Mouse (Mus musculus) lung, postnatal 0 days (tissue): ENCODE results near the gene Mef2a. TPM values are rescaled to one million over a fixed set of nuclear protein-coding genes. Genes with fewer than 3 reads are reported as not detected.

Experiments
- ATAC-seq: fragments of 200-750 bp; cut with Nextera tagmentation; 2 replicates; pipeline ENCODE4 v1.8.0; 2017; ENCODE audit warnings: moderate library complexity
- DNase-seq: peaks from one replicate; pipeline ENCODE4 v3.0.0-alpha.2; 2016; ENCODE audit warnings: low spot score
- H3K27ac ChIP-seq: fragments of 300-500 bp; sonication (generic); 2 replicates; pipeline ENCODE4 v1.5.1; 2014; ENCODE audit warnings: antibody characterized with exemption, mild to moderate bottlenecking, low read length, mixed read lengths
- H3K27me3 ChIP-seq: fragments of 300-500 bp; sonication (generic); replicated peaks from 2 replicates; pipeline ENCODE4 v1.6.1; 2014; ENCODE audit warnings: low read length, mixed read lengths; ENCODE audit not compliant: insufficient read depth
- H3K36me3 ChIP-seq: fragments of 300-500 bp; sonication (generic); 2 replicates; pipeline ENCODE4 v1.6.1; 2014; ENCODE audit warnings: low read length, mixed read lengths; ENCODE audit not compliant: insufficient read depth
- H3K4me1 ChIP-seq: fragments of 300-500 bp; sonication (generic); 2 replicates; pipeline ENCODE4 v1.6.1; 2014; ENCODE audit warnings: antibody characterized with exemption, low read depth, low read length, mixed read lengths; ENCODE audit not compliant: insufficient read depth
- H3K4me2 ChIP-seq: fragments of 300-500 bp; sonication (generic); replicated peaks from 2 replicates; pipeline ENCODE4 v1.6.1; 2014; ENCODE audit warnings: low read depth, mild to moderate bottlenecking, low read length, moderate library complexity, mixed read lengths
- H3K4me3 ChIP-seq: fragments of 300-500 bp; sonication (generic); 2 replicates; pipeline ENCODE4 v1.5.1; 2014; ENCODE audit warnings: low read depth, low read length
- H3K9ac ChIP-seq: fragments of 300-500 bp; sonication (generic); replicated peaks from 2 replicates; pipeline ENCODE4 v1.6.1; 2014; ENCODE audit warnings: low read depth, mild to moderate bottlenecking
- H3K9me3 ChIP-seq: fragments of 300-500 bp; sonication (generic); 2 replicates; pipeline ENCODE4 v1.6.1; 2016; ENCODE audit warnings: low read length, mixed read lengths
- CTCF ChIP-seq: IDR thresholded peaks from 2 replicates; pipeline ENCODE4 v1.5.1; 2016; ENCODE audit warnings: antibody characterized with exemption, mild to moderate bottlenecking
- EP300 ChIP-seq: IDR thresholded peaks from 2 replicates; pipeline ENCODE4 v1.6.1; 2016; ENCODE audit warnings: antibody characterized with exemption, mild to moderate bottlenecking, control low read depth
- WGBS: fragments of 180-500 bp; shearing (Covaris S2); extraction: QIAGEN DNeasy Blood & Tissue Kit; methylation state at CpG from one replicate; pipeline ENCODE4 v1.1.7; 2014; 5-methylcytosine and 5-hydroxymethylcytosine counted together
- polyA plus RNA-seq: library from polyadenylated mRNA; unstranded; fragments of >200 nt; fragmentation: Nextera tagmentation; extraction: Ambion mirVana; gene quantifications from 2 replicates; pipeline ENCODE4 v1.2.1, GENCODE M21; 2015

Mef2a gene
- polyA plus RNA-seq, 1 experiment from 2014 or later = 59.4 TPM

DNA sequence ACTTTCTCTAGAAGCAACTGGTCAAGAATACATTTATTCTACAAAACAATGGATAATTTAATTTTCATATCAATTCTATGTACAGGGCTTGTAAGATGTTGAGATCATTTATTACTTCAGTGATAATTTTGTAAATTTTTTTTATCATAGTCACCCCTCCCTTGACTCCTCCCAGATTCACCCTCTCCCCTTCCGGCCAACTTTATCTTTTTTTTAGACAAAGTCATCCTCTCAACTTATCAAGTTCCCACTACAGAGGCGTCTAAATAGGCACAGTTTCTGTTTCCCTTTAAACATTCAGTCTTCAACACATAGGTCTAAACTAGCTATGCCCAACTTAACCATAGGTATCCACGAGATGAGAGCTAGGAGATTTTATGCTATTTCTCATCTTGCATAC is 59.5 kb downstream of the Mef2a start:
- Histone ChIP-seq H3K27me3 (no peaks in the 10 kb centered on the region), H3K4me3 (no peak overlapping the region), H3K9ac (no peak overlapping the region), H3K4me2 (no peak overlapping the region), H3K4me1 (no peaks in the 10 kb centered on the region; the same call in 1 of the 2 replicates), H3K9me3 (no peaks in the 10 kb centered on the region), H3K36me3 (no peaks in the 10 kb centered on the region), H3K27ac (no peak overlapping the region)
- ATAC-seq (no peak), DNase-seq (no peak)
- 79% methylated on average over 3 of the region's 3 CpGs for WGBS
- TF ChIP-seq EP300 (no peak), CTCF (no peak)

- H3K27me3 ChIP-seq = no peaks in the 10 kb centered on the region
- DNase-seq (peak; percentile 21), ATAC-seq (no peak)
- no peaks in the 10 kb centered on the region; the same call in 1 of the 2 replicates for H3K4me1 ChIP-seq
- 62% methylated on average over 2 of the region's 2 CpGs for WGBS
- no peak overlapping the region for H3K4me3 ChIP-seq
- TF ChIP-seq EP300 = no peak
- TF ChIP-seq CTCF = no peak
- no peaks in the 10 kb centered on the region for H3K9me3 ChIP-seq
- no peak overlapping the region for H3K27ac ChIP-seq
- no peaks in the 10 kb centered on the region for H3K36me3 ChIP-seq
- H3K4me2 ChIP-seq = no peak overlapping the region
- H3K9ac ChIP-seq = no peak overlapping the region
Observed at GRCm38 (mm10) chr7:67310151-67310550, 62.5 kb downstream of the Mef2a start.

GRCm38 (mm10) chr7:67308102-67308501 is 64.6 kb downstream of the Mef2a start:
- no peaks in the 10 kb centered on the region; the same call in 1 of the 2 replicates for H3K4me1 ChIP-seq
- WGBS = 88% methylated on average over 2 of the region's 2 CpGs
- H3K4me3 ChIP-seq = no peak overlapping the region
- H3K9ac ChIP-seq = no peak overlapping the region
- no peak for ATAC-seq
- H3K4me2 ChIP-seq = no peak overlapping the region
- no peaks in the 10 kb centered on the region; the same call in 1 of the 2 replicates for H3K36me3 ChIP-seq
- TF ChIP-seq CTCF = no peak
- H3K27ac ChIP-seq = no peak overlapping the region
- no peaks in the 10 kb centered on the region for H3K9me3 ChIP-seq
- DNase-seq = no peak
- H3K27me3 ChIP-seq = no peaks in the 10 kb centered on the region

DNA sequence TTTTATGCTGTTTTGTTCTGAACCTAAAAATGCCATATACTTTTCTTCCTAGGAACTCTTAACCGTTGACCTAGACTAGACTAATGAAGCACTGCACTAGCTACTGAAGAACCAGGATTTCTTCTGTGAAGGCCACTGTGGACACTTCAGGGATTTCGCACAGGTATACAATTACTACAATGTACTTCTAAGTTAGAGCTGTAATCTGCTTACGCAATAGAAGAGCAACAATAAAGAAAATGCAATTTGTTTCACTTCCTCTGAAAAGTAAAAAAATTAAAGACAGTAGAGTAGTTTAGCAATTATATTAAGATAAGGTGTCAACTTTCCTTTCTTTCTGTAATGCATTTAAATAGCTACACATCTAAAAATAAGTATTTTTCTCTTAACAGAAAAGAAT is 65.6 kb downstream of the Mef2a start:
- no peaks in the 10 kb centered on the region for H3K27me3 ChIP-seq
- ATAC-seq = no peak
- no peak overlapping the region for H3K9ac ChIP-seq
- no peaks in the 10 kb centered on the region; the same call in 1 of the 2 replicates for H3K36me3 ChIP-seq
- no peak overlapping the region for H3K4me2 ChIP-seq
- WGBS = 83% methylated on average over 3 of the region's 3 CpGs
- no peak for DNase-seq
- H3K27ac ChIP-seq = no peak overlapping the region
- no peak overlapping the region for H3K4me3 ChIP-seq
- no peaks in the 10 kb centered on the region; the same call in 1 of the 2 replicates for H3K4me1 ChIP-seq
- no peaks in the 10 kb centered on the region for H3K9me3 ChIP-seq
- no peak for TF ChIP-seq EP300
- no peak for TF ChIP-seq CTCF

GRCm38 (mm10) chr7:67304937-67305336 is 67.7 kb downstream of the Mef2a start:
- Histone ChIP-seq H3K27me3 (no peaks in the 10 kb centered on the region), H3K4me1 (no peaks in the 10 kb centered on the region), H3K9ac (no peak overlapping the region), H3K4me2 (no peak overlapping the region), H3K4me3 (no peak overlapping the region), H3K36me3 (no peaks in the 10 kb centered on the region; the same call in 1 of the 2 replicates), H3K9me3 (no peaks in the 10 kb centered on the region), H3K27ac (no peak overlapping the region)
- DNase-seq = peak; percentile 12
- ATAC-seq = no peak
- WGBS = 35% methylated on average over 3 of the region's 3 CpGs
- TF ChIP-seq CTCF (no peak), EP300 (no peak)

DNA sequence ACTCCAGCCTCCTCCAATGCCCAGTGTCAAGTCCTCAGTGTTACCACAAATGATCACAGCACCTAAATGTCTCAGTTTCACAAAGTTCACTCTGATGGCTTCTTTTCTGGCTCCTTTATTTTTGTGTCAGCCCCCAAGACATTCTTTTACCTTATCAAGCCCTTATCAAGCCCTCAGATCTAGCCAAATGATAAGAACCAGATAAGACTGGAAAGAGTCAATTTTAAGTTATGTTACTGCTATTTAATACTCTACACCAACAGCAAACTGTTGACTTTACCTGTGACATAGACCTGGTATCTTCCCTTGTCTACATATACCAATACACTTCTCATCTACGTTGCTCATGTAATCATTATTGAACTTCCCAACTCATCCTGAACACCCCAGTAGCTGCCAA is 76.2 kb downstream of the Mef2a start:
- 57% methylated on average over 1 of the region's 1 CpGs for WGBS
- no peak for DNase-seq
- Histone ChIP-seq H3K4me2 (no peak overlapping the region), H3K36me3 (0 out of 2 replicates have a peak, but pooled peaks cover 4% of the 10 kb centered on the region), H3K27me3 (no peaks in the 10 kb centered on the region), H3K27ac (no peak overlapping the region), H3K9me3 (no peaks in the 10 kb centered on the region), H3K4me1 (peaks cover 3% of the 10 kb centered on the region; the same call in 1 of the 2 replicates), H3K4me3 (no peak overlapping the region), H3K9ac (no peak overlapping the region)
- no peak for ATAC-seq
- no peak for TF ChIP-seq CTCF
- TF ChIP-seq EP300 = no peak

DNA sequence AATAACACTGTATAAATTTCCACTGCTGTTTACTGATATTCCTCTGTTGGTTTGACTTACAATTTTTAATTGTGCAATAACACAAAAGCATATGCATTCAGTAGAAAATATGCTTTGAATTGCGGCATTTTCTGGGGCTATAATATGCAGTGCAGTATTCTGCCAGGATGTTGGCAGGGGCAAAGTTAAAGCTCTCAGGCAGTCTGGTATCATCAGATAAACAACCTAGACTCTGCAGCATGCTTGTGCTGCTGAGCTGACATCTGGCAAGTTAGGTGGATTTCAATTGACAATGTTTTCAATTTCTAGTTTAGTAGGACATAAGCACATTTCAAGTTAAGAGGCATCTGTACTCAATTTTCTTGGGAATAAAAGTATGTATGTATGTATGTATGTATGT is 81.3 kb downstream of the Mef2a start:
- DNase-seq = no peak
- no peaks in the 10 kb centered on the region for H3K27me3 ChIP-seq
- WGBS = 74% methylated on average over 1 of the region's 1 CpGs
- no peaks in the 10 kb centered on the region for H3K9me3 ChIP-seq
- no peak for ATAC-seq
- H3K9ac ChIP-seq = no peak overlapping the region
- no peak for TF ChIP-seq CTCF
- TF ChIP-seq EP300 = no peak
- H3K4me2 ChIP-seq = no peak overlapping the region
- H3K4me3 ChIP-seq = no peak overlapping the region
- H3K27ac ChIP-seq = no peak overlapping the region
- H3K36me3 ChIP-seq = 0 out of 2 replicates have a peak, but pooled peaks cover 4% of the 10 kb centered on the region
- no peaks in the 10 kb centered on the region for H3K4me1 ChIP-seq
